Mouse (Mus musculus) kidney, postnatal 0 days (tissue): ENCODE results near the gene Sf3b6. TPM values are rescaled to one million over a fixed set of nuclear protein-coding genes. Genes with fewer than 3 reads are reported as not detected.
A peak's percentile ranks its signal among the peaks of the same experiment; 100 is the strongest.

ENCODE experiments used
- ATAC-seq: fragments of 200-750 bp; cut with Nextera tagmentation; replicated peaks from 2 replicates; pipeline ENCODE4 v1.8.0; 2017; ENCODE audit warnings: low read depth, moderate number of reproducible peaks, moderate TSS enrichment, moderate library complexity; ENCODE audit not compliant: low FRiP score
- DNase-seq: peaks from one replicate; pipeline ENCODE4 v3.0.0-alpha.2; 2016; ENCODE audit warnings: low spot score
- H3K27ac ChIP-seq: fragments of 300-500 bp; sonication (generic); 2 replicates; pipeline ENCODE4 v1.5.1; 2014; ENCODE audit warnings: mild to moderate bottlenecking
- H3K27me3 ChIP-seq: fragments of 300-500 bp; sonication (generic); 2 replicates; pipeline ENCODE4 v1.6.1; 2014; ENCODE audit warnings: low read length, mixed read lengths; ENCODE audit not compliant: insufficient read depth
- H3K36me3 ChIP-seq: fragments of 300-500 bp; sonication (generic); 2 replicates; pipeline ENCODE4 v1.6.1; 2014; ENCODE audit warnings: low read length, mixed read lengths; ENCODE audit not compliant: insufficient read depth
- H3K4me1 ChIP-seq: fragments of 300-500 bp; sonication (generic); replicated peaks from 2 replicates; pipeline ENCODE4 v1.6.1; 2014; ENCODE audit warnings: antibody characterized with exemption, low read length, mixed read lengths; ENCODE audit not compliant: insufficient read depth
- H3K4me2 ChIP-seq: fragments of 300-500 bp; sonication (generic); 2 replicates; pipeline ENCODE4 v1.6.1; 2014; ENCODE audit warnings: mild to moderate bottlenecking, low read length, moderate library complexity, mixed read lengths
- H3K4me3 ChIP-seq: fragments of 300-500 bp; sonication (generic); replicated peaks from 2 replicates; pipeline ENCODE4 v1.5.1; 2014; ENCODE audit warnings: low read depth, low read length
- H3K9ac ChIP-seq: fragments of 300-500 bp; sonication (generic); 2 replicates; pipeline ENCODE4 v1.6.1; 2014; ENCODE audit warnings: low read depth, low read length
- H3K9me3 ChIP-seq: fragments of 300-500 bp; sonication (generic); replicated peaks from 2 replicates; pipeline ENCODE4 v1.6.1; 2016; ENCODE audit warnings: low read length, inconsistent platforms, mixed read lengths
- CTCF ChIP-seq: IDR thresholded peaks from 2 replicates; pipeline ENCODE4 v1.5.1; 2016; ENCODE audit warnings: antibody characterized with exemption, low read depth, mild to moderate bottlenecking, moderate library complexity
- WGBS: fragments of 180-500 bp; shearing (Covaris S2); extraction: QIAGEN DNeasy Blood & Tissue Kit; methylation state at CpG from one replicate; pipeline ENCODE4 v1.1.7; 2014; 5-methylcytosine and 5-hydroxymethylcytosine counted together
- polyA plus RNA-seq: library from polyadenylated mRNA; unstranded; fragments of >200 nt; fragmentation: Nextera tagmentation; extraction: Ambion mirVana; gene quantifications from 2 replicates; pipeline ENCODE4 v1.2.1, GENCODE M21; 2015

The Sf3b6 gene
- polyA plus RNA-seq, 1 experiment from 2014 or later: 389 TPM

DNA sequence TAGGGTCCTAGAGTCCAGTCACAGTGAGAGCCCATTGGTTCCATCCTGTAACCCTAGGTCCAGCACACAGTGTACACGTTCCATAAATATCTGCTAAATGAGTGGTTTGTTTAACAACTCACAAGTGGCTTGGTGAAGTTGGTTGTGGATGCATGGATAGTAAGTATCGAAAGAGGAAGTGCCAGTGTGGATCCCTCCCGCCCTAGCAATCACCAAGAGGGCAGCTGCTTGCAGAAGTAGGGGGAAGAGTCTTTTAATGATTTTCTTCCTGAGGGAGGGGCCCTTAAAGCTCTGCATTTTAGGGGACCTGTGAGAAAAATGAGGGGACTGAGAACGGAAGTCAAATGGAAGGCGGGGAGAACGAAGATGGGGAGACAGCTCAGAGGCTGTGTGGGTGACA is 22.7 kb downstream of the Sf3b6 start:
- ATAC-seq: no peak
- Histone ChIP-seq H3K27ac (no peak overlapping the region), H3K36me3 (no peaks in the 10 kb centered on the region), H3K9ac (no peak overlapping the region), H3K4me1 (0 out of 2 replicates have a peak, but pooled peaks cover 13% of the 10 kb centered on the region), H3K9me3 (no peaks in the 10 kb centered on the region), H3K4me3 (no peak overlapping the region), H3K27me3 (no peaks in the 10 kb centered on the region), H3K4me2 (0 out of 2 replicates have a peak overlapping the region, but pooled peaks have one; percentile 96)
- 55% methylated on average over 6 of the region's 6 CpGs for WGBS
- DNase-seq: no peak
- TF ChIP-seq CTCF: no peak

DNA sequence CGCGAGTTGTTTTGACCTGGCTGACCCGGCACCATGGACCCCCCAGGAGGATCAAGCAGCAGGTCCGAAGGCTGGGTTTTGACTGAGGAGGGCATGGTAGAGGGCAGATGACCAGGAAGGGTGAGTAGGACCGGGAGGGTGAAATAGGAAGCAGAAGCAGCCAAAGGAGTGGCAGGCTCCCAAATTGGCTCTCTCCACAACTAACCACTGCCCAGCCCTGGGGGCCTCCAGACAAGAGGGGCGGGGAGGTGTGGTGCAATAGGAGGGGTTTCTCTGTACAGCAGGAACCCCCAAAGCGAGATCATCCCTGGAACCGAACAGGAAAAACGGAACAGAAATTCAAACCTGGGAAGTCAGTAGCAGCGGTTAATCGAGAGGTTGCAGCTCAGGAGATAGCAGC is 23.4 kb downstream of the Sf3b6 start:
- Histone ChIP-seq H3K27ac (no peak overlapping the region), H3K4me1 (0 out of 2 replicates have a peak, but pooled peaks cover 13% of the 10 kb centered on the region), H3K9ac (peak overlapping the region; percentile 64), H3K4me3 (peak overlapping the region; percentile 67), H3K27me3 (no peaks in the 10 kb centered on the region), H3K36me3 (no peaks in the 10 kb centered on the region), H3K9me3 (no peaks in the 10 kb centered on the region), H3K4me2 (peak overlapping the region; percentile 96)
- no peak for DNase-seq
- ATAC-seq: no peak
- TF ChIP-seq CTCF: no peak
- WGBS: under 1% methylated on average over 11 of the region's 11 CpGs

DNA sequence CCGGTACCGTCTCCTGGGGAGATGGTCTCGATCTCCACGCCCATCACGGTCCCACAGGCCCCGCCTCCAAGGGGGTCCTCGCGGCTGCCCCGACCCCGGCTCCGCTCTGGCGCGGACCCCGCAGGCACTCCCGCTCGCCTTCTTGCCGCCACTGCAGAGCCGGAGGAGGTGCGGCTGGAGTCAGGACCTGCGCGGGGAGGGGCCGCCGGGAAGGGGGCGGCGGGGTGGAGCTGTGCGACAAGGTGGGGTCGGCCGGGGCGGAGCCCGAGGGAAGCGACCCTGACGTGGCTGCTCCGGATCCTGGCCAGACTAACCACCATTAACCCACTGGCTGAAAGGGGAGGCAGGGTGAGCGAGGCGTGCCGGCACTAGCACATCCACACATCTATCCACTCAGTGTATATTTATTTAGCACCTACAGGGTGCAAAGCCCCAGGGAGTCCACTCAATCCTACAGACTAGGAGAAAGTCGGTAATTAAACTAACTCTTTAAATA is 24.1 kb downstream of the Sf3b6 start, which contains the start of gene Fkbp1b:
TSS of gene Fkbp1b (minus strand) at position 200 of the 496 bp plus-strand sequence.
- WGBS: under 1% methylated on average over 37 of the region's 37 CpGs
- H3K27me3 ChIP-seq: no peaks in the 10 kb centered on the region
- H3K9ac ChIP-seq: peak within 1 kb of the TSS; percentile 64
- no peak within 1 kb of the TSS for H3K27ac ChIP-seq
- TF ChIP-seq CTCF: no peak
- no peaks in the 10 kb centered on the region for H3K9me3 ChIP-seq
- H3K4me1 ChIP-seq: 0 out of 2 replicates have a peak, but pooled peaks cover 13% of the 10 kb centered on the region
- H3K4me2 ChIP-seq: peak within 1 kb of the TSS; percentile 96
- H3K36me3 ChIP-seq: no peaks in the 10 kb centered on the region
- peak within 1 kb of the TSS; percentile 67 for H3K4me3 ChIP-seq
- peak; percentile 62 for DNase-seq
- ATAC-seq: peak; percentile 47

DNA sequence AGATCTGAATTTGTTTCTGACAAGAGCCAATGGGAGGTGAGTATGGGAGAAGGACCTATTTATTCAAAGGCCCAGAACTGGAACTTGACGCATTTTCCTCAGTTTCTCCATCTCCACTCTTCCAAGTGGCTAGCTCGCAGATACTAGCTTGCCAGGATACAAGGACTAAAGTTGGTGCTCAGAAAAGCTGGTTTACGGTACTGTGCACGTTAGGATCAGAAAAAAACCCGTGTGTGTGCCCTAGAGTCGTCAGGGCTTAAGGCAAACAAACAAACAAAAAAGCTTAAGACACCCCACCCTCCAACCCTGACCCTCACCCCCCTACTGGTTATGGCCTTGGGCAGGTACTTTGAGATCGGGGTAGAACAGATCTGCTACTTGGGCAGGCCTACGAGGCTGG is 25.1 kb downstream of the Sf3b6 start:
- ATAC-seq (no peak), DNase-seq (no peak)
- Histone ChIP-seq H3K4me3 (no peak overlapping the region), H3K36me3 (no peaks in the 10 kb centered on the region), H3K27me3 (no peaks in the 10 kb centered on the region), H3K9me3 (no peaks in the 10 kb centered on the region), H3K9ac (no peak overlapping the region), H3K4me1 (0 out of 2 replicates have a peak, but pooled peaks cover 13% of the 10 kb centered on the region), H3K27ac (no peak overlapping the region), H3K4me2 (no peak overlapping the region)
- 89% methylated on average over 8 of the region's 8 CpGs for WGBS
- no peak for TF ChIP-seq CTCF

DNA sequence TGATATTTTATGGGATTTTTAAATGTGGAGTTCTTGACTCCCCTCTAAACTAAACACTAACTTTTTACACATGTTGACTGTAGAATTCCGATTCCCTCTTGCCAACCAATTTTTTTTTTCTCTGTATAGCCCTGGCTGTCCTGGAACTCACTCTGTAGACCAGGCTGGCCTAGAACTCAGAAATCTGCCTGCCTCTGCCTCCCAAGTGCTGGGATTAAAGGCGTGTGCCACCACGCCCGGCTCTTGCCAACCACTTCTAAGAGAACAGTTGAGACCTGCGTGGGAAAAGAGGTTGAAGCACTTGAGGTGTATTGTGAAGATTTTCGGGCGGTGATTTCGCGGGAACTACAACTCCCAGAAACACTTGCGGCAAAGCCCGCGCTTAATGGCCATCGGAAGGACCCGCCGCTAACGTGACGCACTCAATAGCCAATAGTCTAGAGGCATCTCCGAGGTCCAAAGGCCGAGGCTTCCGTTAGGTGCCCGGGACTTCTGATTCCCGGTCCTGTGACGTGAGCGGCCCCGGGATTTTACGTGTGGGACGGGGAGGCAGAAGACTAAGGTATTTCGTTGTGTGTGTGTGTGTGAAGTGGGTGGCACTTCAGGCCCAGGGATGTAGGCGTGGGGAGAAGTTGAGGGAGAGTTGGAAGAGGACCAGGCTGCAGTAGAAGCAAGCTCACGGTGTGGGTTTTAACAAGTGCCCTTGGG is 25.7 kb downstream of the Sf3b6 start, which contains the start of gene Wdcp:
TSS of gene Wdcp (plus strand) at position 414 of the 708 bp plus-strand sequence.
- H3K9ac ChIP-seq: peak within 1 kb of the TSS; percentile 47
- no peak within 1 kb of the TSS; the same call in 1 of the 2 replicates for H3K27ac ChIP-seq
- H3K9me3 ChIP-seq: no peaks in the 10 kb centered on the region
- 0 out of 2 replicates have a peak, but pooled peaks cover 13% of the 10 kb centered on the region for H3K4me1 ChIP-seq
- peak within 1 kb of the TSS; percentile 55 for H3K4me2 ChIP-seq
- no peak for TF ChIP-seq CTCF
- peak; percentile 93 for ATAC-seq
- no peaks in the 10 kb centered on the region for H3K36me3 ChIP-seq
- DNase-seq: peak; percentile 97
- H3K4me3 ChIP-seq: peak within 1 kb of the TSS; percentile 62
- under 1% methylated on average over 30 of the region's 30 CpGs for WGBS
- H3K27me3 ChIP-seq: no peaks in the 10 kb centered on the region

DNA sequence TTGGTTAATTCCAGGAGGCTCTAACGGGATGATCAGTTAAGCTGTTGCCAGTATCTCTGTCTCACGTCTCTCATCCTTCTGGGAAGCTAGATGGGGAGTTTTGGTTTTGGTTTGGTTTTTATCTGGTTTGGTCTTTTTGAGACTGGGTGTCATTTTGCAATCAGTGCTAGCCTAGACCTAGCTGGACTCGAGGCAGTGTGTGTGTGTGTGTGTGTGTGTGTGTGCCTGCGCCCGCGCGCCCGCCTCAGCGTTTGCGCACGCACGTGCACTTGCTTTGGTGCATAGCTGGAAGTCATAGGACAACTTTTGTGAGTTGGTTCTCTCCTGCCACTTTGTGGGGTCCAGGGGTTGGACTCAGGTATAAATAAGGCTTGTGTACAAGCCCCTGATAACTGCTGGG is 26.4 kb downstream of the Sf3b6 start:
- no peak overlapping the region; the same call in 1 of the 2 replicates for H3K27ac ChIP-seq

More for the DNA sequence above, 26.4 kb downstream of the Sf3b6 start:
- Histone ChIP-seq H3K9ac (peak overlapping the region; percentile 47), H3K27me3 (no peaks in the 10 kb centered on the region), H3K9me3 (no peaks in the 10 kb centered on the region), H3K4me1 (0 out of 2 replicates have a peak, but pooled peaks cover 13% of the 10 kb centered on the region), H3K36me3 (no peaks in the 10 kb centered on the region), H3K4me2 (peak overlapping the region; percentile 55), H3K4me3 (peak overlapping the region; percentile 62)
- ATAC-seq: peak; percentile 43; the same call in 1 of the 2 replicates
- peak; percentile 34 for DNase-seq
- 0% methylated on average over 12 of the region's 12 CpGs for WGBS
- no peak for TF ChIP-seq CTCF
